Mouse (Mus musculus) bone marrow macrophage, adult 2 months (primary cell): ENCODE measurements around the gene Tor1b.

ENCODE experiments used
- CTCF ChIP-seq: IDR thresholded peaks from 2 replicates; pipeline ENCODE4 v1.5.1; 2012; ENCODE audit warnings: low read depth, mild to moderate bottlenecking, low read length, moderate library complexity
- POLR2A ChIP-seq: IDR thresholded peaks from 2 replicates; pipeline ENCODE4 v1.6.1; 2012; ENCODE audit warnings: mild to moderate bottlenecking, low read depth, low read length, borderline replicate concordance

DNA sequence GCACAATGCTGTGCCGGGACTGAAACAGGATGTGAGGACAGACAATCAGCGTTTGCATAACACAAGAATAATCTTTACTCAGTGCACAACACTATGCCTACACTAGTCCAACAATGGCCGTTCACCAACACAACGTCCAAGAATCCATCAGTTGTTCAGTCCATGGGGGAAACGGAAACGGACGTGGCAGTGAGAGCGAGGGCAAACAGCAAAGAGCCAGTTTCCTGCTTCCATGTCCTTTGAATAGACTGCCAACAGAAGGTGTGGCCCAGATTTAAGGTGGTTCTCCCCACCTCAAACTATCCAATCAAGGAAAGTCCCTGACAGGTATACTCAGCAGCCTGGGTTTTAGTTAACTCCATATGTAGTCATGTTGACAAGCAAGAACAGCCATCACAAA is 15.0 kb upstream of the Tor1b start:
- no peak for TF ChIP-seq CTCF
- no peak for TF ChIP-seq POLR2A
